Mouse (Mus musculus) MEL (cell line): Measurements from ENCODE around the gene Tub.

Experiments used
- ELF1 ChIP-seq: IDR thresholded peaks from 2 replicates; pipeline ENCODE4 v1.6.1; 2014; ENCODE audit warnings: low read depth, mild to moderate bottlenecking, inconsistent platforms, low read length, improper control_type of control experiment, moderate library complexity
- NELFE ChIP-seq: IDR thresholded peaks from 2 replicates; pipeline ENCODE4 v1.6.1; 2011; ENCODE audit warnings: low read depth, low read length, improper control_type of control experiment
- POLR2A ChIP-seq, 2 experiments: IDR thresholded peaks; 2 replicates each; pipeline ENCODE4 v1.6.1; 2011 to 2012; ENCODE audit warnings: low read length in 2 of 2, mild to moderate bottlenecking in 2 of 2, control low read depth in 1 of 2, improper control_type of control experiment in 1 of 2, low read depth in 1 of 2, moderate library complexity in 1 of 2; ENCODE audit not compliant: control insufficient read depth in 1 of 2, insufficient read depth in 1 of 2, poor library complexity in 1 of 2
- ZMIZ1 ChIP-seq: IDR thresholded peaks from 2 replicates; pipeline ENCODE4 v1.6.1; 2012; ENCODE audit warnings: low read depth, mild to moderate bottlenecking, inconsistent platforms, low read length, improper control_type of control experiment, moderate library complexity

DNA sequence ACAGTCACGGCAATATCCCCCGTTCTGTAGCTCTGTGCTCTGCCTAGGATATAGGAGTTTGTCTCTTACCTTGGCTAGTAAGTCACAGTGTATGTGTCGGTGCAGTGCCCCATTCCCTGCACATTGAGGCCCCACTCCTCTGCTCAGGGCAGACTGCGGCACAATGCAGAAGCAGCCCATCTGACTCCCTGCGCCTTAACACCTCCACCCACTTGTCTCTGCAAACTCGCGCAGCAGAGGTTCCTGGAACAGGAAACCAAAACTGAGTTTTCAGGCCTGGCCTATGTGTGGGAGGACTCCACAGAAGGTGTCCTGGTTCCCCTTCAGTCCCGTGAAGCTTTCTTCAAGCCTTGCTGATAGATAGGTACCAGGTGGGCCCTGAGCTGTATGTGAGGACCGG lies 41.1 kb downstream of the Tub start:
- TF ChIP-seq NELFE = no peak
- TF ChIP-seq POLR2A (IDR thresholded peaks at IDR 0.05; ENCODE audit: control insufficient read depth in 1 of 2, insufficient read depth in 1 of 2, low read depth in 1 of 2, low read length in 2 of 2, poor library complexity in 1 of 2) = no peak
- TF ChIP-seq ELF1 = no peak
- TF ChIP-seq ZMIZ1 = no peak
